Mouse (Mus musculus) Patski (cell line): ENCODE measurements around the gene Ighmbp2. TPM values are rescaled to one million over a fixed set of nuclear protein-coding genes. Genes with fewer than 3 reads are reported as not detected.
"Not testable (repeated sequence)": the region's sequence is repeated elsewhere in the genome, so short reads cannot be mapped to it uniquely, and the experiment has no call there.

ENCODE experiments used
- ATAC-seq: fragments of 100-300 bp; one replicate; pipeline ENCODE4 v1.8.0; 2021
- CTCF ChIA-PET: fragments of 350-600 bp; sonication (Branson Sonifier 250); formaldehyde crosslinking; loops from one replicate; lab custom pipeline; 2022; ENCODE audit warnings: inconsistent platforms; lab: Charles Lee
- POLR2A ChIA-PET: fragments of 350-600 bp; sonication (Branson Sonifier 250); formaldehyde crosslinking; loops from one replicate; lab custom pipeline; 2022; ENCODE audit warnings: antibody characterized with exemption, inconsistent platforms; lab: Charles Lee
- DNase-seq: peaks from one replicate; pipeline ENCODE4 v3.0.0-alpha.2; 2011; ENCODE audit warnings: low read depth, low spot score
- H3K27me3 ChIP-seq: fragments of 371-371 bp; one replicate; pipeline ENCODE4 v1.5.1; 2021
- CTCF ChIP-seq: fragments of 100-300 bp; IDR thresholded peaks from one replicate; pipeline ENCODE4 v1.5.1; 2021
- in situ Hi-C: fragments of 300-500 bp; cut with MboI; formaldehyde crosslinking; loops from 3 replicates; pipeline ENCODE4 v1.11.1; 2018; ENCODE audit warnings: low pct_unique_long_range_greater_than_20kb, mixed read lengths
- polyA plus RNA-seq: library from polyadenylated mRNA; unstranded; gene quantifications from one replicate; pipeline ENCODE4 v1.2.3, GENCODE M21; 2021

The Ighmbp2 gene
- polyA plus RNA-seq, 1 experiment from 2014 or later: 11.1 TPM

- ChIA-PET POLR2A (no interaction called here), CTCF (no interaction called here)
- H3K27me3 ChIP-seq: no peaks in the 10 kb centered on the region
- TF ChIP-seq CTCF: no peak
- in situ Hi-C loops: no loop called here
- ATAC-seq (no peak), DNase-seq (no peak)
Observed at GRCm38 (mm10) chr19:3265180-3265579, 17.6 kb downstream of the Ighmbp2 start.

- no peak for ATAC-seq
- H3K27me3 ChIP-seq: no peaks in the 10 kb centered on the region
- ChIA-PET POLR2A (no interaction called here), CTCF (no interaction called here)
- in situ Hi-C loops: no loop called here
- DNase-seq: no peak
- no peak for TF ChIP-seq CTCF
Observed at GRCm38 (mm10) chr19:3264348-3264747, 18.5 kb downstream of the Ighmbp2 start.

GRCm38 (mm10) chr19:3261764-3262525 lies 20.9 kb downstream of the Ighmbp2 start:
- H3K27me3 ChIP-seq: no peaks in the 10 kb centered on the region
- DNase-seq: no peak
- ChIA-PET CTCF (no interaction called here), POLR2A (no interaction called here)
- in situ Hi-C loops: no loop called here
- no peak for TF ChIP-seq CTCF
- no peak for ATAC-seq

- POLR2A ChIA-PET: no interaction called here
- H3K27me3 ChIP-seq: no peaks in the 10 kb centered on the region
- DNase-seq (no peak), ATAC-seq (no peak)
- in situ Hi-C loops: no loop called here
- CTCF ChIA-PET: no interaction called here
- TF ChIP-seq CTCF: no peak
Observed at GRCm38 (mm10) chr19:3261336-3261735, 21.5 kb downstream of the Ighmbp2 start.

- ChIA-PET POLR2A (interaction anchor here (0.8 kb wide), 1 partner anchor 38 kb away, joined by 3 read pairs; no protein-coding TSS in a partner anchor), CTCF (no interaction called here)
- no peaks in the 10 kb centered on the region for H3K27me3 ChIP-seq
- in situ Hi-C loops: no loop called here
- TF ChIP-seq CTCF: no peak
- ATAC-seq (no peak), DNase-seq (no peak)
Observed at GRCm38 (mm10) chr19:3260591-3260990, 22.2 kb downstream of the Ighmbp2 start.

GRCm38 (mm10) chr19:3260016-3260415 lies 22.8 kb downstream of the Ighmbp2 start:
- in situ Hi-C loops: no loop called here
- ATAC-seq (no peak), DNase-seq (no peak)
- TF ChIP-seq CTCF: no peak
- POLR2A ChIA-PET: interaction anchor here (0.8 kb wide), 1 partner anchor 38 kb away, joined by 3 read pairs; no protein-coding TSS in a partner anchor
- CTCF ChIA-PET: no interaction called here
- H3K27me3 ChIP-seq: no peaks in the 10 kb centered on the region

GRCm38 (mm10) chr19:3225261-3225660 lies 57.6 kb downstream of the Ighmbp2 start:
- POLR2A ChIA-PET, ATAC-seq, in situ Hi-C loops, CTCF ChIA-PET, H3K27me3 ChIP-seq, DNase-seq: not testable (repeated sequence)

- DNase-seq, in situ Hi-C loops, H3K27me3 ChIP-seq, CTCF ChIA-PET, ATAC-seq, POLR2A ChIA-PET: not testable (repeated sequence)
Observed at GRCm38 (mm10) chr19:3214937-3215336, 67.9 kb downstream of the Ighmbp2 start.

Other genes with a start within 250 kb of the Ighmbp2 start
- 105 TPM for gene Mrpl21, start 116 bp downstream of the Ighmbp2 start, polyA plus RNA-seq
- 109 TPM for gene Cpt1a, start 39.3 kb upstream of the Ighmbp2 start, polyA plus RNA-seq
- 0.64 TPM for gene Tesmin, start 105.8 kb upstream of the Ighmbp2 start, polyA plus RNA-seq
- not detected for gene Gal, start 131.5 kb upstream of the Ighmbp2 start, polyA plus RNA-seq